Mouse (Mus musculus) midbrain, embryonic 11.5 days (tissue): Measurements from ENCODE around the gene Txndc15. TPM values are rescaled to one million over a fixed set of nuclear protein-coding genes. Genes with fewer than 3 reads are reported as not detected.

ENCODE experiments used
- polyA plus RNA-seq: library from polyadenylated mRNA; unstranded; fragments of >200 nt; fragmentation: Nextera tagmentation; extraction: Ambion mirVana; gene quantifications from 2 replicates; pipeline ENCODE4 v1.2.1, GENCODE M21; 2014

Gene Txndc15
- polyA plus RNA-seq, 1 experiment from 2014 or later = 91.4 TPM

Other genes with a start within 250 kb of the Txndc15 start
- 292 and 294 TPM in 2 replicates for gene Dbn1, start 226.5 kb upstream of the Txndc15 start, polyA plus RNA-seq
- gene Pdlim7, start 201.0 kb upstream of the Txndc15 start, polyA plus RNA-seq = 129 and 140 TPM in 2 replicates
- 1.9 TPM in 2 replicates for gene Dok3, start 185.4 kb upstream of the Txndc15 start, polyA plus RNA-seq
- gene Ddx41, start 178.0 kb upstream of the Txndc15 start, polyA plus RNA-seq = 66.7 and 73.8 TPM in 2 replicates
- gene Fam193b, start 143.5 kb upstream of the Txndc15 start, polyA plus RNA-seq = 39.9 and 40.8 TPM in 2 replicates
- gene Tmed9, start 140.9 kb upstream of the Txndc15 start, polyA plus RNA-seq = 50.0 and 50.8 TPM in 2 replicates
- 16.0 and 21.4 TPM in 2 replicates for gene B4galt7, start 114.8 kb upstream of the Txndc15 start, polyA plus RNA-seq
- 63.7 and 71.6 TPM in 2 replicates for gene Caml, start 91.6 kb upstream of the Txndc15 start, polyA plus RNA-seq
- gene Ddx46, start 79.6 kb upstream of the Txndc15 start, polyA plus RNA-seq = 48.4 and 63.1 TPM in 2 replicates
- 66.0 and 72.3 TPM in 2 replicates for gene B230219D22Rik, start 21.5 kb upstream of the Txndc15 start, polyA plus RNA-seq
- 30.4 and 34.9 TPM in 2 replicates for gene Pcbd2, start 12.7 kb downstream of the Txndc15 start, polyA plus RNA-seq
- gene Catsper3, start 69.9 kb downstream of the Txndc15 start, polyA plus RNA-seq = not detected in 2 replicates
- gene Pitx1, start 121.5 kb downstream of the Txndc15 start, polyA plus RNA-seq = 0.25 and 0.88 TPM in 2 replicates